ENCODE assay signal across 20 mouse cellular contexts in genomic region chr15:97847866-97848265, GRCm38 (mm10).
"Had no signal": no experiment of that assay in that cellular context is flagged by ENCODE, and none has a peak within 500 bp of the region (broad histone marks: within the 10 kb centered on the region; RNA-seq: fewer than 3 reads in every experiment).

No protein-coding gene starts in this region.

- H3K4me2 ChIP-seq: limb, embryonic 12.5 days; limb, embryonic 15.5 days; lung, embryonic 14.5 days; neural tube, embryonic 12.5 days; neural tube, embryonic 15.5 days; stomach, embryonic 15.5 days had no signal

- DNase-seq: kidney, adult 18-20 months; kidney, adult 9 months; kidney, postnatal 14 days; kidney, postnatal 4 days; left cerebral cortex, postnatal 4 days; lung, embryonic 14.5 days; midbrain, embryonic 14.5 days; right cerebral cortex, adult 18-20 months; right cerebral cortex, postnatal 25 days; spleen, adult 18-20 months; thymus, adult 18-20 months; thymus, postnatal 36 days had no signal

- H3K9me3 ChIP-seq: limb, embryonic 12.5 days; limb, embryonic 15.5 days; neural tube, embryonic 12.5 days; neural tube, embryonic 15.5 days; stomach, embryonic 15.5 days had no signal

- H3K4me1 ChIP-seq: limb, embryonic 12.5 days; neural tube, embryonic 12.5 days had no signal

- H3K4me3 ChIP-seq: limb, embryonic 12.5 days; limb, embryonic 15.5 days; neural tube, embryonic 12.5 days; neural tube, embryonic 15.5 days; stomach, embryonic 15.5 days had no signal

- H3K9ac ChIP-seq: limb, embryonic 12.5 days; limb, embryonic 15.5 days; lung, embryonic 14.5 days; neural tube, embryonic 12.5 days; neural tube, embryonic 15.5 days; stomach, embryonic 15.5 days had no signal

- H3K36me3 ChIP-seq: limb, embryonic 12.5 days; limb, embryonic 15.5 days; neural tube, embryonic 12.5 days; neural tube, embryonic 15.5 days; stomach, embryonic 15.5 days had no signal

- H3K27ac ChIP-seq: limb, embryonic 12.5 days; limb, embryonic 15.5 days; macrophage; neural tube, embryonic 12.5 days; neural tube, embryonic 15.5 days; stomach, embryonic 15.5 days had no signal

- H3K27me3 ChIP-seq: limb, embryonic 12.5 days; limb, embryonic 15.5 days; neural tube, embryonic 12.5 days; neural tube, embryonic 15.5 days; stomach, embryonic 15.5 days had no signal

- ATAC-seq: intestine, embryonic 16.5 days; lung, postnatal 0 days had no signal
